Mouse (Mus musculus): ENCODE measurements at regions not wholly inside any gene's neighbourhood (a gene's known extent, or its start where the extent isn't known, plus 50 kb on each side); places are given as distances from the start of the nearest gene placed in this dataset.

GRCm38 (mm10) chr4:82092296-82093230 is 613.0 kb downstream of the Nfib start:
- ATAC-seq (replicated peaks; ENCODE audit: poor library complexity), result no peak

- no peak for ATAC-seq (replicated peaks; ENCODE audit: poor library complexity)
Measured at GRCm38 (mm10) chr4:82089657-82090056, 615.9 kb downstream of the Nfib start.

- ATAC-seq (replicated peaks; ENCODE audit: poor library complexity), result no peak
Measured at GRCm38 (mm10) chr4:82083519-82083918, 622.0 kb downstream of the Nfib start.

- no peak for ATAC-seq (replicated peaks; ENCODE audit: poor library complexity)
Measured at GRCm38 (mm10) chr4:82068050-82068449, 625.4 kb upstream of the Mpdz start.

- ATAC-seq (replicated peaks; ENCODE audit: poor library complexity), result no peak
Measured at GRCm38 (mm10) chr4:82065641-82066358, 623.2 kb upstream of the Mpdz start.

GRCm38 (mm10) chr4:82062726-82063125 is 620.1 kb upstream of the Mpdz start:
- no peak for ATAC-seq (replicated peaks; ENCODE audit: poor library complexity)

GRCm38 (mm10) chr4:82056671-82057070 is 614.1 kb upstream of the Mpdz start:
- no peak for ATAC-seq (replicated peaks; ENCODE audit: poor library complexity)

- ATAC-seq (replicated peaks; ENCODE audit: poor library complexity), result no peak
Measured at GRCm38 (mm10) chr4:82048171-82048570, 605.6 kb upstream of the Mpdz start.

- no peak for ATAC-seq (replicated peaks; ENCODE audit: poor library complexity)
Measured at GRCm38 (mm10) chr4:82037473-82037872, 594.9 kb upstream of the Mpdz start.

- ATAC-seq (replicated peaks; ENCODE audit: poor library complexity), result no peak
Measured at GRCm38 (mm10) chr4:82035074-82035703, 592.6 kb upstream of the Mpdz start.

- no peak for ATAC-seq (replicated peaks; ENCODE audit: poor library complexity)
Measured at GRCm38 (mm10) chr4:82029237-82029636, 586.6 kb upstream of the Mpdz start.

GRCm38 (mm10) chr4:82027447-82027881 is 584.8 kb upstream of the Mpdz start:
- no peak for ATAC-seq (replicated peaks; ENCODE audit: poor library complexity)

GRCm38 (mm10) chr4:82001406-82001732 is 558.8 kb upstream of the Mpdz start:
- ATAC-seq (replicated peaks; ENCODE audit: poor library complexity), result no peak

GRCm38 (mm10) chr4:82000590-82001405 is 558.2 kb upstream of the Mpdz start:
- no peak for ATAC-seq (replicated peaks; ENCODE audit: poor library complexity)

GRCm38 (mm10) chr4:81999654-82000314 is 557.2 kb upstream of the Mpdz start:
- ATAC-seq (replicated peaks; ENCODE audit: poor library complexity), result no peak

GRCm38 (mm10) chr4:81999093-81999492 is 556.5 kb upstream of the Mpdz start:
- ATAC-seq (replicated peaks; ENCODE audit: poor library complexity), result no peak

GRCm38 (mm10) chr4:81996445-81996844 is 553.8 kb upstream of the Mpdz start:
- no peak for ATAC-seq (replicated peaks; ENCODE audit: poor library complexity)

- ATAC-seq (replicated peaks; ENCODE audit: poor library complexity), result no peak
Measured at GRCm38 (mm10) chr4:81995243-81995642, 552.6 kb upstream of the Mpdz start.

GRCm38 (mm10) chr4:81988796-81989195 is 546.2 kb upstream of the Mpdz start:
- ATAC-seq (replicated peaks; ENCODE audit: poor library complexity), result no peak

- ATAC-seq (replicated peaks; ENCODE audit: poor library complexity), result no peak
Measured at GRCm38 (mm10) chr4:81986616-81987015, 544.0 kb upstream of the Mpdz start.
